Mouse (Mus musculus) left cerebral cortex, adult 11 months (tissue): ENCODE measurements around the gene Zfp574.

ENCODE experiments used
- DNase-seq: peaks from one replicate; pipeline ENCODE4 v3.0.0; 2022; ENCODE audit warnings: low spot score

Zfp574 gene

GRCm38 (mm10) chr7:25112956-25113603 lies 40.7 kb downstream of the Zfp574 start:
- no peak for DNase-seq

GRCm38 (mm10) chr7:25120061-25120834 lies 47.9 kb downstream of the Zfp574 start:
- no peak for DNase-seq

GRCm38 (mm10) chr7:25121240-25121786 lies 48.9 kb downstream of the Zfp574 start:
- no peak for DNase-seq

GRCm38 (mm10) chr7:25125716-25126281 lies 53.4 kb downstream of the Zfp574 start:
- DNase-seq = no peak

- no peak for DNase-seq
Measured at GRCm38 (mm10) chr7:25127971-25128370, 55.6 kb downstream of the Zfp574 start.

- no peak for DNase-seq
Measured at GRCm38 (mm10) chr7:25129390-25129979, 57.1 kb downstream of the Zfp574 start.

GRCm38 (mm10) chr7:25130565-25130964 lies 58.2 kb downstream of the Zfp574 start:
- no peak for DNase-seq

GRCm38 (mm10) chr7:25131247-25131646 lies 58.9 kb downstream of the Zfp574 start:
- no peak for DNase-seq

- DNase-seq = no peak
Measured at GRCm38 (mm10) chr7:25132318-25132960, 60.1 kb downstream of the Zfp574 start.
